Mouse (Mus musculus) kidney, adult 2 months (tissue): ENCODE measurements around the gene Olfr1396.

Experiments used
- CTCF ChIP-seq: fragments of 200-500 bp; conservative IDR thresholded peaks from 2 replicates; pipeline ENCODE4 v1.5.1; 2011; ENCODE audit warnings: low read depth, mild to moderate bottlenecking, control low read depth, low read length, moderate library complexity, mixed read lengths; ENCODE audit not compliant: insufficient read depth, insufficient read length
- POLR2A ChIP-seq: fragments of 200-500 bp; IDR thresholded peaks from one replicate; pipeline ENCODE4 v1.6.1; 2011; ENCODE audit warnings: low read depth, low read length, control low read depth

GRCm38 (mm10) chr11:49078719-49079118 lies 36.0 kb downstream of the Olfr1396 start:
- TF ChIP-seq CTCF (no peak), POLR2A (no peak)
